Mouse (Mus musculus) midbrain, postnatal 0 days (tissue): Measurements from ENCODE around the gene Clec3b. TPM values are rescaled to one million over a fixed set of nuclear protein-coding genes. Genes with fewer than 3 reads are reported as not detected.

Source experiments
- ATAC-seq: fragments of 200-750 bp; cut with Nextera tagmentation; 2 replicates; pipeline ENCODE4 v1.8.0; 2017; ENCODE audit warnings: moderate number of reproducible peaks, mild to moderate bottlenecking, moderate TSS enrichment, moderate library complexity; ENCODE audit not compliant: low FRiP score
- DNase-seq: peaks from one replicate; pipeline ENCODE4 v3.0.0-alpha.2; 2015; ENCODE audit warnings: low spot score
- H3K27ac ChIP-seq: fragments of 300-500 bp; sonication (generic); 2 replicates; pipeline ENCODE4 v1.5.1; 2014; ENCODE audit warnings: low read depth, mild to moderate bottlenecking, low read length, mixed read lengths
- H3K27me3 ChIP-seq: fragments of 300-500 bp; sonication (generic); 2 replicates; pipeline ENCODE4 v1.6.1; 2014; ENCODE audit warnings: low read length, control low read depth, mixed read lengths; ENCODE audit not compliant: insufficient read depth
- H3K36me3 ChIP-seq: fragments of 300-500 bp; sonication (generic); 2 replicates; pipeline ENCODE4 v1.6.1; 2014; ENCODE audit warnings: low read length, control low read depth, mixed read lengths; ENCODE audit not compliant: insufficient read depth
- H3K4me1 ChIP-seq: fragments of 300-500 bp; sonication (generic); 2 replicates; pipeline ENCODE4 v1.6.1; 2014; ENCODE audit warnings: mild to moderate bottlenecking, control low read depth, antibody characterized with exemption, low read length, mixed read lengths; ENCODE audit not compliant: insufficient read depth
- H3K4me2 ChIP-seq: fragments of 300-500 bp; sonication (generic); 2 replicates; pipeline ENCODE4 v1.6.1; 2014; ENCODE audit warnings: low read depth, mild to moderate bottlenecking, low read length, mixed read lengths; ENCODE audit not compliant: poor library complexity, severe bottlenecking
- H3K4me3 ChIP-seq: fragments of 300-500 bp; sonication (generic); 2 replicates; pipeline ENCODE4 v1.5.1; 2014; ENCODE audit warnings: low read depth, mild to moderate bottlenecking, low read length, moderate library complexity
- H3K9ac ChIP-seq: fragments of 300-500 bp; sonication (generic); replicated peaks from 2 replicates; pipeline ENCODE4 v1.6.1; 2014; ENCODE audit warnings: mild to moderate bottlenecking, low read length, moderate library complexity, mixed read lengths; ENCODE audit not compliant: poor library complexity, severe bottlenecking
- H3K9me3 ChIP-seq: fragments of 300-500 bp; sonication (generic); 2 replicates; pipeline ENCODE4 v1.6.1; 2016; ENCODE audit warnings: low read length, control low read depth
- CTCF ChIP-seq: IDR thresholded peaks from 2 replicates; pipeline ENCODE4 v1.5.1; 2016; ENCODE audit warnings: antibody characterized with exemption, mild to moderate bottlenecking
- WGBS: fragments of 180-500 bp; shearing (Covaris S2); extraction: QIAGEN DNeasy Blood & Tissue Kit; methylation state at CpG from one replicate; pipeline ENCODE4 v1.1.7; 2014; 5-methylcytosine and 5-hydroxymethylcytosine counted together
- polyA plus RNA-seq: library from polyadenylated mRNA; unstranded; fragments of >200 nt; fragmentation: Nextera tagmentation; extraction: Ambion mirVana; gene quantifications from 2 replicates; pipeline ENCODE4 v1.2.1, GENCODE M21; 2015
- total RNA-seq: library from RNA; depleted of rRNA; stranded (reverse); fragments of >200 nt; gene quantifications from 2 replicates; pipeline ENCODE4 v1.2.3, GENCODE M21; 2014

The Clec3b gene
- total and polyA plus RNA-seq, 2 experiments from 2014 or later, result 1.3 to 4.9 TPM

GRCm38 (mm10) chr9:123173760-123174159 is 23.0 kb downstream of the Clec3b start:
- no peaks in the 10 kb centered on the region for H3K27me3 ChIP-seq
- 92% methylated on average over 6 of the region's 6 CpGs for WGBS
- H3K4me3 ChIP-seq, result no peak overlapping the region
- no peak for TF ChIP-seq CTCF
- H3K9ac ChIP-seq, result no peak overlapping the region
- H3K4me2 ChIP-seq, result no peak overlapping the region
- H3K9me3 ChIP-seq, result no peaks in the 10 kb centered on the region
- H3K36me3 ChIP-seq, result no peaks in the 10 kb centered on the region
- ATAC-seq, result no peak
- H3K27ac ChIP-seq, result no peak overlapping the region
- no peaks in the 10 kb centered on the region for H3K4me1 ChIP-seq
- DNase-seq, result no peak

GRCm38 (mm10) chr9:123174356-123174755 is 23.6 kb downstream of the Clec3b start:
- no peak overlapping the region for H3K27ac ChIP-seq
- no peaks in the 10 kb centered on the region for H3K9me3 ChIP-seq
- no peaks in the 10 kb centered on the region for H3K4me1 ChIP-seq
- H3K27me3 ChIP-seq, result no peaks in the 10 kb centered on the region
- H3K36me3 ChIP-seq, result no peaks in the 10 kb centered on the region
- no peak for TF ChIP-seq CTCF
- no peak overlapping the region for H3K4me2 ChIP-seq
- H3K4me3 ChIP-seq, result no peak overlapping the region
- 31% methylated on average over 4 of the region's 4 CpGs for WGBS
- H3K9ac ChIP-seq, result no peak overlapping the region
- DNase-seq, result no peak
- no peak for ATAC-seq

GRCm38 (mm10) chr9:123177380-123178048 is 26.8 kb downstream of the Clec3b start:
- no peak overlapping the region for H3K4me2 ChIP-seq
- no peaks in the 10 kb centered on the region for H3K27me3 ChIP-seq
- no peaks in the 10 kb centered on the region for H3K36me3 ChIP-seq
- no peaks in the 10 kb centered on the region for H3K9me3 ChIP-seq
- ATAC-seq (no peak), DNase-seq (no peak)
- no peak overlapping the region for H3K27ac ChIP-seq
- H3K4me3 ChIP-seq, result no peak overlapping the region
- 85% methylated on average over 9 of the region's 9 CpGs for WGBS
- no peaks in the 10 kb centered on the region for H3K4me1 ChIP-seq
- TF ChIP-seq CTCF, result no peak
- no peak overlapping the region for H3K9ac ChIP-seq

- WGBS, result 95% methylated on average over 6 of the region's 6 CpGs
- no peaks in the 10 kb centered on the region for H3K27me3 ChIP-seq
- DNase-seq, result no peak
- no peak for TF ChIP-seq CTCF
- no peaks in the 10 kb centered on the region for H3K36me3 ChIP-seq
- no peaks in the 10 kb centered on the region for H3K9me3 ChIP-seq
- no peaks in the 10 kb centered on the region for H3K4me1 ChIP-seq
- no peak overlapping the region for H3K4me3 ChIP-seq
- no peak for ATAC-seq
- no peak overlapping the region for H3K4me2 ChIP-seq
- H3K9ac ChIP-seq, result no peak overlapping the region
- no peak overlapping the region for H3K27ac ChIP-seq
Measured at GRCm38 (mm10) chr9:123180003-123180402, 29.3 kb downstream of the Clec3b start.

GRCm38 (mm10) chr9:123183226-123183625 is 32.5 kb downstream of the Clec3b start:
- ATAC-seq (no peak), DNase-seq (no peak)
- WGBS, result 78% methylated on average over 8 of the region's 8 CpGs
- no peaks in the 10 kb centered on the region for H3K9me3 ChIP-seq
- H3K4me2 ChIP-seq, result no peak overlapping the region
- no peak overlapping the region for H3K4me3 ChIP-seq
- no peak overlapping the region for H3K27ac ChIP-seq
- H3K9ac ChIP-seq, result no peak overlapping the region
- H3K36me3 ChIP-seq, result no peaks in the 10 kb centered on the region
- H3K27me3 ChIP-seq, result no peaks in the 10 kb centered on the region
- TF ChIP-seq CTCF, result no peak
- H3K4me1 ChIP-seq, result no peaks in the 10 kb centered on the region

- Histone ChIP-seq H3K27ac (no peak overlapping the region), H3K9ac (no peak overlapping the region), H3K4me1 (no peaks in the 10 kb centered on the region), H3K4me2 (no peak overlapping the region), H3K36me3 (no peaks in the 10 kb centered on the region), H3K4me3 (no peak overlapping the region), H3K27me3 (no peaks in the 10 kb centered on the region), H3K9me3 (no peaks in the 10 kb centered on the region)
- ATAC-seq (no peak), DNase-seq (no peak)
- WGBS, result 58% methylated on average over 2 of the region's 2 CpGs
- TF ChIP-seq CTCF, result no peak
Measured at GRCm38 (mm10) chr9:123185546-123185945, 34.8 kb downstream of the Clec3b start.
